Comparison of ENCODE assay signal across 8 mouse cellular contexts in the genomic region with DNA sequence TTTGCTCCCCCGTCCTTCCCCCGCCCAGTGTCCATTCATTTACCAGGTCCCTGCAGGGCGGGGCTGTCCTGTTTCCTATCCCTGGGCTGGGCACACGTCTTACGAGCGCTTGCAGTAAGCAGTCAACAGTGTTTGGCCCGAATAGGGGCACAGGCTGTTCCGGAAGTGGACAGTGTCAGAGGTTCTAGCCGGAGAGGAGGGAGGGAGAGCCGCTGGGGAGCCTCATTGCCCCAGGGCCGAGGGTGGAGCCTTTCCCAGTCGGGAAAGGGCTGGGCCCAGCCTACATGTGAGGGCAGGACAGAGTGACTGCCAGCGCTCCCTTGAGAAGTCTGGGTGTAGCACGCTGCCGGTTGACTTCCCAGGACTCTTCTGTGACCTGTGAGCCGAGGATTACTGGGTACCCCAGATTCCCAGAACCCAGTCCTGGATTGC. TPM values are rescaled to one million over a fixed set of nuclear protein-coding genes. Genes with fewer than 3 reads are reported as not detected.
DNase-seq lines count a peak whose midpoint lies in the region; ATAC-seq and TF ChIP-seq lines count a peak whose summit lies in the region.

A gene (plus strand): TSS at position 329 of the 432 bp plus-strand sequence.

- peak; percentile 97 for TF ChIP-seq EP300 in heart, postnatal 0 days (IDR thresholded peaks at IDR 0.05; ENCODE audit: low read depth)

- 11% methylated on average over 16 of the region's 16 CpGs for WGBS in heart, postnatal 0 days
- 8% methylated on average over 16 of the region's 16 CpGs for WGBS in stomach, embryonic 16.5 days

- peak within 1 kb of the TSS; percentile 62 for H3K9ac ChIP-seq in heart, postnatal 0 days (replicated peaks; ENCODE audit: low read depth, low read length)
- peak within 1 kb of the TSS; percentile 84 for H3K9ac ChIP-seq in stomach, embryonic 16.5 days (ENCODE audit: low read length)

- peak; percentile 67 for ATAC-seq in erythroid progenitor cell, adult 5-6 weeks (replicated peaks; ENCODE audit: low FRiP score, poor library complexity, severe bottlenecking)
- peak; percentile 73 for ATAC-seq in heart, postnatal 0 days (ENCODE audit: insufficient read depth, low read depth)
- peak; percentile 50 for ATAC-seq in megakaryocyte progenitor cell, adult 5-6 weeks (replicated peaks; ENCODE audit: poor library complexity)
- peak; percentile 74 for ATAC-seq in stomach, embryonic 16.5 days (ENCODE audit: insufficient read depth, low FRiP score)

- H3K27me3 ChIP-seq in heart, postnatal 0 days (ENCODE audit: control insufficient read depth, insufficient read depth, low read length): 0 out of 2 replicates have a peak, but pooled peaks cover 7% of the 10 kb centered on the region
- H3K27me3 ChIP-seq in stomach, embryonic 16.5 days (ENCODE audit: control insufficient read depth, insufficient read depth, low read length): peaks cover 3% of the 10 kb centered on the region

- peak within 1 kb of the TSS; percentile 91 for H3K27ac ChIP-seq in heart, postnatal 0 days (ENCODE audit: low read depth)
- peak within 1 kb of the TSS; percentile 78 for H3K27ac ChIP-seq in stomach, embryonic 16.5 days (ENCODE audit: low read length)

- no peaks in the 10 kb centered on the region for H3K36me3 ChIP-seq in heart, postnatal 0 days (replicated peaks; ENCODE audit: control insufficient read depth, insufficient read depth, low read length)
- no peaks in the 10 kb centered on the region for H3K36me3 ChIP-seq in stomach, embryonic 16.5 days (ENCODE audit: control insufficient read depth, insufficient read depth, low read length)

- no peaks in the 10 kb centered on the region for H3K4me1 ChIP-seq in heart, postnatal 0 days (ENCODE audit: control insufficient read depth, insufficient read depth)
- peaks cover 11% of the 10 kb centered on the region; the same call in 1 of the 2 replicates for H3K4me1 ChIP-seq in stomach, embryonic 16.5 days (ENCODE audit: control insufficient read depth, insufficient read depth, low read length)

- H3K9me3 ChIP-seq in heart, postnatal 0 days (replicated peaks; ENCODE audit: control insufficient read depth, low read length): no peaks in the 10 kb centered on the region
- no peaks in the 10 kb centered on the region for H3K9me3 ChIP-seq in stomach, embryonic 16.5 days (replicated peaks; ENCODE audit: control insufficient read depth, low read length)

- peak; percentile 34 for DNase-seq in CD4-positive helper T cell, adult 2 months (ENCODE audit: low read depth, low spot score)
- DNase-seq in adrenal gland, adult (ENCODE audit: inconsistent age in 2 of 2, low spot score in 1 of 2): peak; percentile 95
- peak; percentile 85 for DNase-seq in heart, postnatal 0 days (ENCODE audit: low spot score)
- DNase-seq in kidney, postnatal 4 days: peak; percentile 61 to 75
- no peak for DNase-seq in cerebellum, adult 9-10 months

- H3K4me3 ChIP-seq in heart, postnatal 0 days (ENCODE audit: low read depth, low read length): peak within 1 kb of the TSS; percentile 62
- H3K4me3 ChIP-seq in stomach, embryonic 16.5 days (replicated peaks; ENCODE audit: low read length): peak within 1 kb of the TSS; percentile 71

- TF ChIP-seq CTCF in heart, postnatal 0 days (IDR thresholded peaks at IDR 0.05; ENCODE audit: low read depth): no peak

- peak within 1 kb of the TSS; percentile 88 for H3K4me2 ChIP-seq in heart, postnatal 0 days (ENCODE audit: low read depth, low read length)
- H3K4me2 ChIP-seq in stomach, embryonic 16.5 days (ENCODE audit: low read depth, low read length): peak within 1 kb of the TSS; percentile 96

RNA-seq across cellular contexts. Expression of the gene that starts here (rescaled TPM):
- 4.2 TPM in 1 of 2 replicates, not detected in the other for total RNA-seq in erythroid progenitor cell, adult 5-6 weeks (2015; ENCODE audit: low replicate concordance)
- 8.1 TPM in 1 of 2 replicates, not detected in the other for total RNA-seq in erythroid progenitor cell, adult 5-6 weeks (2017; ENCODE audit: low replicate concordance)
- total RNA-seq in heart, postnatal 0 days (2014; rRNA removed; ENCODE audit: low replicate concordance): 13.8 and 14.8 TPM in 2 replicates
- polyA plus RNA-seq in heart, postnatal 0 days (2015; fragmentation: Nextera tagmentation; extraction: Ambion mirVana): 2.7 and 2.8 TPM in 2 replicates
- 3.6 and 4.6 TPM in 2 replicates for total RNA-seq in megakaryocyte progenitor cell, adult 5-6 weeks (2015)
- total RNA-seq in megakaryocyte progenitor cell, adult 5-6 weeks (2017): 0.87 and 6.1 TPM in 2 replicates
- polyA plus RNA-seq in stomach, embryonic 16.5 days (2015; fragmentation: Nextera tagmentation; extraction: Ambion mirVana): 17.1 and 21.0 TPM in 2 replicates
